Mouse (Mus musculus) ES-Bruce4 (cell line): ENCODE results near the gene Serpinb9c.
"Not testable (repeated sequence)": the region's sequence is repeated elsewhere in the genome, so short reads cannot be mapped to it uniquely, and the experiment has no call there.

ENCODE experiments used
- CTCF ChIP-seq: IDR thresholded peaks from one replicate; pipeline ENCODE4 v1.8.1; 2011; ENCODE audit warnings: low read depth, low read length
- POLR2A ChIP-seq: IDR thresholded peaks from one replicate; pipeline ENCODE4 v1.8.1; 2011; ENCODE audit warnings: low read length; ENCODE audit not compliant: insufficient read depth

DNA sequence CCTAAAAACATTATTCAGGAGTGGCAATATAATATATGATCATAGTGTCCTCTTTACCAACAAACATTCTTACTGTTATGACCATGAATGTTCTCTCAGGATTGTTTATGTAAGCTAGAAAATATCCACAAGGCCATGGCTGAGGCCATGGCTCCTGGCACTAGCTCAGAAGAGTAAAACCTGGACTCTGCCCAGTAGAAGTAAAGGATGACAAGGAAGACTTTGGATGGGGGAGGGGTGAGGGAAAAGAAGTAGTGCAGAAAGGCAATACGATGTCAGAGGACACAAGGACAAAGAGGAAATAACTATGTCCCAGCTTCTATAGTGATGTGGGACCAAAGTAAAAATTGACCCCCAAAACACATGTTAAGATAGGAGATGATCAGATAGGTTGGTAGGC lies 30.9 kb upstream of the Serpinb9c start:
- not testable (repeated sequence) for TF ChIP-seq CTCF, POLR2A
